Mouse (Mus musculus) adrenal gland, adult 18-20 months (tissue): ENCODE measurements around the gene Snx32. TPM values are rescaled to one million over a fixed set of nuclear protein-coding genes. Genes with fewer than 3 reads are reported as not detected.

Experiments
- DNase-seq, 2 experiments: peaks; one replicate each; pipeline ENCODE4 v3.0.0; 2021 to 2022; ENCODE audit warnings: low spot score in 2 of 2
- long read RNA-seq, 2 experiments: library from polyadenylated mRNA; stranded (forward); transcript quantifications; one replicate each; pipeline ENCODE4 v2.0.0; 2021
- total RNA-seq, 2 experiments: library from RNA; stranded (reverse); gene quantifications; 1 replicate in 1 of 2; 2 replicates in 1 of 2; pipeline ENCODE4 v1.2.3; 2021

Snx32 gene
- 10 to 100 TPM; 12.3 to 12.4 TPM for total RNA-seq
- long read RNA-seq, experiment 1, partial matches to known transcripts, result 0 of 4 reads
- long read RNA-seq, experiment 1, other reads (novel, unspliced or antisense), result 1 of 4 reads
- long read RNA-seq, experiment 2, transcript Snx32-201 (13 exons, 1,703 nt), result major isoform, 8 of 18 reads
- long read RNA-seq, experiment 2, partial matches to known transcripts, result 1 of 18 reads
- long read RNA-seq, experiment 2, other reads (novel, unspliced or antisense), result 9 of 18 reads

DNA sequence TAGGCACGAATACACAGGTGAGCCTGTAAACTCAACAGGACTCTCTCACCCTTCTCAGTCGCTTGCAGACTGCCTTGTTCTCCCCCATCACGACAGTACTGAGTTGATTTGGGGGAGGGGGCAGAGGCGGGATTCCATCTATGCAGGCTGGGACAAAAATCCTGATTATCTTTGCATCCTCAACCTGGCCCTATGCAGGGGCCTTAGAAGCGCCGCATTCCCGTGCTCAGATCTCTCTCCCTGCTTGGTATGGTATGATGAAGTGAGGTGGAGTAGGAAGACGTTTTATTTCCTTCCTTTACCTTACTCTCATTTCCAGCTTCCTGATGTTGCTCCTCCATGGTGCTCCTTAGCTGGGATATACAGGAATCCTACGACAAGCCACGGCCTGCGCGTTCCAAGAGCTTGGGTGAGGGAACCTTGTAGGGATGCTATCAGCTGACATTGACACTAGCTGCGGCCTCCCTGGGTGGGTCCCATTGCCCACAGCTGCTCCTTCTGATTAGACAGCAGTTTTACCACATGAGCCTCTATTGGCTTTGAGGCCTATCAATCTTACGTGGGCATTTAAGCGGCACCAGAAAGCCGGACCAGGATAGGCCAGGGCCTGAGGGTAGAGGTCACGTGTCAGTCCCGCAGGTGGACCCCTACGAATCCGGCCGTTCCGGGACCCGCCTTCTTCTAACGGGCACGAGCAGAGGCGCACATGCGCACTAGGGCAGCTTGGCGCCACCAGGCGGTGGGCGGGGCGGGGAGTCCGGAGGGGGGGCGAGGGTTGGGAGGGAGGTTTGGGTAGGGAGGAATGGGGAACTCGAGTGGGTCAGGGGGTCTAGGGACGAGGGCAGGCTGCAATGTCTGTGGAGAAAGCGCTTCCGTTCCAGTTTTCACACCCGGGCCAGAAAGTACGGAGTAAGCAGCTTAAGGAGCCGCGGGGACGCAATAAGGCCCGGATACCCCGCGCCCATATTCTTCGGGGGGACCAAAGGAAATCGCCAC lies at the start of gene Snx32:
Gene Snx32, minus strand, starts transcription at position 508 of the 996 bp plus-strand sequence.
- peak; percentile 94 to 96 for DNase-seq

DNA sequence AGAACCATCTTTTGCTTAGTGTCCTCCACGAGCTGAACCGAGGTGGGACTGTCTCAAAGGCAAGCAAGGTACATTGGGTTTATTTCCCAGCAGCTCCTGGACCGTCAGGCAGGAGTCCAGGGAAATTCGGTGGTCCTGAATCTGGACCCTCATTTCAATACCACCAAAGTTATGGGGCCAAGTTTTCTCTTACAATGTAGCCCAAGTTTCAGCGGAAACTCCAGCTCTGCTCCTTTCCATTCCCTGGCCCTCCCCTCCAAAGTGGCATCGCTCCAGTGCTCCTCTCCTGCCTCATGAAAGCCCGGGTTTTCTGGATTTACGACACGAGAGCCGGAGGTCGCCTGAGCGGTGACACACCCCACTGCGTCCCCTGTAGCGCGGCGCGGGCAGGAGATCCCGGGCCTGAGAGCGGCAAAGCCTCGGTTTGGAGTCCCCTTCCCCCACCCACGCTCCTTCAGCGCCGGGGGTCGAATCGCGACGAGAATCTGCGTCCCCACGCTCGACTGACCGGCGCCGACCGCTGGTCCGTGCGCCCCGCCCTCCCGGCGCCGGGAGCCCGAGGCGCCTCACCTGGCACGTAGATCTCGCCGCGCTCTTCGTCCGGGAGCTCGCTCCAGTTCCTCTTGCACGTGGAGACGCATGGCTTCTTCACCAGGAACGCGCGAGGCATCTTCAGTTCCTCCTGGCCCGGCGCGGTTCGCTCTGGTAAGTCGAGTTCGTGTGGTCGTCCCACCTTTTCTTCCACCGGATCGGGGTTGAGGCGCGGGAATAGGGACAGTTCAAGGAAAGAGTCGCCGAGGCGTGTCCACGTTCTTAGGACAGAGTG lies 49.5 kb upstream of the Snx32 start:
- no peak for DNase-seq

- DNase-seq, result no peak
These were observed 48.9 kb upstream of the Snx32 start for GRCm38 (mm10) chr19:5559229-5559628.

GRCm38 (mm10) chr19:5558770-5559169 lies 48.4 kb upstream of the Snx32 start:
- DNase-seq, result no peak

DNA sequence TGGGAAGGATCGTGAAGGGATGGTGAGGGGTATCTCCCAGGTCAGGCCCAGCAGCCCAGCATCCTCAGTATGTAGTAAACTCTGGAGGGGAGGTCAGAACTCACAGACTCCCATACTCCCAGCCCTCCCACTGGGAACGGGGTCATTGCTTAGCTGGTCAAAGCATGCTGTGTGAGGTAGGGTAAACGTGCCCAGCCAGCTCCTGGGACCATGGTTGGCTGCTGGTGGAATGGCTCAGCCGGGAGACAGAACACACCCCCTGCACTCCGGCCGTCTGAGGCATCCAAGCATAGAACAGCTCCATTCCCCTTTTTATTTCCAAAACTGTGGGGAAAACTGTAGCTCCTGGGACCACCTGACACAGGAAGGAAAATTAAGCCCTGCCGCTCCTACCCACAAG lies 47.8 kb upstream of the Snx32 start:
- no peak for DNase-seq

- no peak for DNase-seq
These were observed 43.9 kb upstream of the Snx32 start for GRCm38 (mm10) chr19:5554212-5554611.

GRCm38 (mm10) chr19:5553802-5554201 lies 43.5 kb upstream of the Snx32 start:
- no peak for DNase-seq

GRCm38 (mm10) chr19:5547471-5548056 lies 37.2 kb upstream of the Snx32 start:
- DNase-seq, result no peak

GRCm38 (mm10) chr19:5544031-5544430 lies 33.7 kb upstream of the Snx32 start:
- DNase-seq, result no peak

GRCm38 (mm10) chr19:5543362-5543761 lies 33.0 kb upstream of the Snx32 start:
- no peak for DNase-seq

DNA sequence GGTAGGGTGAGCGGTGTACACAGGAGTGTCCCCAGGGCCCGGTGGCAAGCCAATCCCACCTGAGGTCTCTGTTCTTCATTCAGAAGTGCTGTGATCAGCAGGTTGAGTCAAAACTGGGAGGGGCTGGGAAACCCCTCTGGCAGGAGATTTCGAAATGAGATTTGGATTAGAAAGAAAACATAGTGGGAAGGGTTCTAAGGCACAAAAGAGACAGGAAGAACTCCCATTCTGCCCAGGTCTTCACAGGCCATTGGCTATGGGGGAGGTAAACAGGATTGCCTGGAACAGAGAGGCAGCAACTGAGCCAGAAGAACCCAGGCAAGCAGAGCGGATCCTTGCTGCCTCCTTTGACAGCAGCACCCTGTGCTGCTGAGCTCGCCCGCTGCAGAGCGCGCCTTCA lies 28.4 kb upstream of the Snx32 start:
- DNase-seq, result no peak

- DNase-seq, result no peak
These were observed 22.2 kb upstream of the Snx32 start for GRCm38 (mm10) chr19:5532520-5532919.

- no peak for DNase-seq
These were observed 19.8 kb upstream of the Snx32 start for GRCm38 (mm10) chr19:5530138-5530524.

DNA sequence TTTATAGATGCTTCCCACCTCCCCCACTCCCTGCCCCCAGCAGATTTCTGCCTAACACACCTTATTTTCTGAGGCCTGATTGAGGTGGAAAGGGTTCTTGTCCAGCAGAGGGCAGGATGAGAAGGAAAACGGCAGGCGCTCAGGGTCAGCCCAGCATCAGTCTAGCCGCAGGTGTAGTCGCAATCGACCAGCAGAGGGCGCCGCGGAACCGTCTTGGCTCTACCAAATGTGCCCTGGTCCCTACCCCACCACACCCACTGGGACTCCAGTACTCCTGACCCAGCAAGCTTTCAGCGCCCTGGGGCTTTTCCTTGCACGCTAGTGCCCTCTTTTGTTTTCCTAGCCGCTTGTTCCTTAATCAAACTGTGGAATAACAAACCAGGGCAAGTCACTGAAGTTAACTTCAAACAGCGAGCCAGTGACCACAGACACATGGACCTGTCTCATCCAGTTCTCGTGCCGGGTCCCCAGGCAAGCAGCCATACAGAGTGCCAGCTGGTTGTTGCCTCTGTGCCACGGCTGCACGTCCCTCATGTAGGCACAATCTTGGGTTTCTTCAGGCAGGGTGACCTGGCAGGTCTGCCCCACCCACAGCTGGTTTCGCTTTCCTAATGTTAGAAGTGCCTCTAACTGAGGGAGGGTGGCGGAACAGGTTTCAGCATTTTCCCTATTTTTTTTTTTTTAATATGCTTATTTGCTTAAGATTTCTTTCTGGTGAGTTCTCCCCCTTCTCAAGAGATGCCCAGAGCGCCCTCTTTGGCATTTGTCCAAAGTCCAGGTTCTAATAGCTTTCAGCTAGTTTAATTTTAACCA lies 19.2 kb upstream of the Snx32 start:
- peak; percentile 99 for DNase-seq

DNA sequence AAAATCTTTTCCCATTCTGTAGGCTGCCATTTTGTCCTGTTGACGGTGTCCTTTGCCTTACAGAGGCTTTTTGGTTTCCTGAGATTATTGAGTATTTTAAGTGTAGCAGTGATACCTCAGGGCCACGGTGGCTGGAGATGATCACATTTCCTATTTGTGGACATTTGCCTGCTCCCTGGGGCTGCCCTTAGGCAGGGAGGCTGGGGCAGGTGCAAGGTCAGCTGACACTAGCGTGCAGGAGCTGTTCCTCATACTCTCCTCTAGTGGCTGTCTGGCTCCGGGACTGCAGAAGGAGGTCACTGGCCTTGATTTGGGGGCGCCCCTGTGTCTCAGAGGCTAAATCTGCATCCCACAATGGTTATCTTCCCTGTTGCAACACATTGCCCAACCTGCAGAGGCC lies 14.9 kb upstream of the Snx32 start:
- DNase-seq, result no peak

GRCm38 (mm10) chr19:5518721-5519120 lies 8.4 kb upstream of the Snx32 start:
- DNase-seq, result no peak

GRCm38 (mm10) chr19:5516906-5517505 lies 6.7 kb upstream of the Snx32 start:
- DNase-seq, result no peak

- DNase-seq, result no peak
These were observed 5.8 kb upstream of the Snx32 start for GRCm38 (mm10) chr19:5515840-5516777.

- no peak for DNase-seq
These were observed 2.6 kb upstream of the Snx32 start for GRCm38 (mm10) chr19:5513005-5513349.
